Mouse (Mus musculus) liver, embryonic 11.5 days (tissue): ENCODE data around the gene Dnmt3a. TPM values are rescaled to one million over a fixed set of nuclear protein-coding genes. Genes with fewer than 3 reads are reported as not detected.

Experiments
- ATAC-seq: fragments of 200-750 bp; cut with Nextera tagmentation; replicated peaks from 2 replicates; pipeline ENCODE4 v1.8.0; 2017; ENCODE audit warnings: moderate number of reproducible peaks, mild to moderate bottlenecking, moderate TSS enrichment, moderate library complexity; ENCODE audit not compliant: low FRiP score
- DNase-seq: peaks from one replicate; pipeline ENCODE4 v3.0.0-alpha.2; 2017; ENCODE audit warnings: low spot score
- H3K27ac ChIP-seq: fragments of 300-500 bp; sonication (generic); 2 replicates; pipeline ENCODE4 v1.5.1; 2014; ENCODE audit warnings: mild to moderate bottlenecking, low read depth, low read length, control low read depth
- H3K27me3 ChIP-seq: fragments of 300-500 bp; sonication (generic); replicated peaks from 2 replicates; pipeline ENCODE4 v1.6.1; 2014; ENCODE audit warnings: low read length, mixed read lengths; ENCODE audit not compliant: control insufficient read depth, insufficient read depth
- H3K36me3 ChIP-seq: fragments of 300-500 bp; sonication (generic); 2 replicates; pipeline ENCODE4 v1.6.1; 2014; ENCODE audit warnings: mild to moderate bottlenecking, low read length, moderate library complexity, mixed read lengths; ENCODE audit not compliant: control insufficient read depth, insufficient read depth
- H3K4me1 ChIP-seq: fragments of 300-500 bp; sonication (generic); replicated peaks from 2 replicates; pipeline ENCODE4 v1.6.1; 2014; ENCODE audit warnings: low read length, mixed read lengths; ENCODE audit not compliant: control insufficient read depth, insufficient read depth
- H3K4me2 ChIP-seq: fragments of 300-500 bp; sonication (generic); 2 replicates; pipeline ENCODE4 v1.6.1; 2014; ENCODE audit warnings: mild to moderate bottlenecking, control low read depth, moderate library complexity
- H3K4me3 ChIP-seq: fragments of 300-500 bp; sonication (generic); 2 replicates; pipeline ENCODE4 v1.5.1; 2014; ENCODE audit warnings: low read depth, low read length, control low read depth
- H3K9ac ChIP-seq: fragments of 300-500 bp; sonication (generic); 2 replicates; pipeline ENCODE4 v1.6.1; 2014; ENCODE audit warnings: low read depth, low read length, control low read depth
- H3K9me3 ChIP-seq: fragments of 300-500 bp; sonication (generic); 2 replicates; pipeline ENCODE4 v1.6.1; 2016; ENCODE audit warnings: low read length, inconsistent platforms, mixed read lengths; ENCODE audit not compliant: control insufficient read depth
- WGBS: fragments of 180-500 bp; shearing (Covaris S2); extraction: QIAGEN DNeasy Blood & Tissue Kit; methylation state at CpG from one replicate; pipeline ENCODE4 v1.1.7; 2014; 5-methylcytosine and 5-hydroxymethylcytosine counted together
- polyA plus RNA-seq: library from polyadenylated mRNA; unstranded; fragments of >200 nt; fragmentation: Nextera tagmentation; extraction: Ambion mirVana; gene quantifications from 2 replicates; pipeline ENCODE4 v1.2.1, GENCODE M21; 2014

The Dnmt3a gene
- polyA plus RNA-seq, 1 experiment from 2014 or later, result 73.3 TPM

DNA sequence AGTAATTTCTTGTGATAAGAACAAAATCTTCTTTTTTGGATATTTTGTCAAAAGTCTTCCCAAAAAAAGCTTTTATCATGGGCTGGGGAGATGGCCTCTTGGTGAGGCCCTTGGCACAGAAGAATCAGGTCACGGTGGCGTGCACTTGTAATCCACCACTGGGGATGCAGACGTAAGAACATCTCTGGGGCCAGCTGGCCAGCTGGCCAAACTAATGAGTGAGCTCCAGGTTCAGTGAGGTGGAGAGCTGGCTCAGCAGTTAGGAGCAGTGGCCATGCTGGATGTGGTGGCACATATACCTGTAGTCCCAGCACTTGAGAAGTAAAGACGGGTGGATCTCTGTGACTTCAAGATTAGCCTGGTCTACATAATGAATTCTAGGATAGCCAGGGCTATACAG is 37.4 kb upstream of the Dnmt3a start:
- no peak overlapping the region for H3K4me3 ChIP-seq
- DNase-seq (no peak), ATAC-seq (no peak)
- H3K36me3 ChIP-seq, result no peaks in the 10 kb centered on the region
- no peaks in the 10 kb centered on the region for H3K4me1 ChIP-seq
- no peak overlapping the region for H3K4me2 ChIP-seq
- H3K9me3 ChIP-seq, result no peaks in the 10 kb centered on the region
- H3K9ac ChIP-seq, result no peak overlapping the region
- no peak overlapping the region for H3K27ac ChIP-seq
- no peaks in the 10 kb centered on the region for H3K27me3 ChIP-seq
- WGBS, result 91% methylated on average over 4 of the region's 4 CpGs

DNA sequence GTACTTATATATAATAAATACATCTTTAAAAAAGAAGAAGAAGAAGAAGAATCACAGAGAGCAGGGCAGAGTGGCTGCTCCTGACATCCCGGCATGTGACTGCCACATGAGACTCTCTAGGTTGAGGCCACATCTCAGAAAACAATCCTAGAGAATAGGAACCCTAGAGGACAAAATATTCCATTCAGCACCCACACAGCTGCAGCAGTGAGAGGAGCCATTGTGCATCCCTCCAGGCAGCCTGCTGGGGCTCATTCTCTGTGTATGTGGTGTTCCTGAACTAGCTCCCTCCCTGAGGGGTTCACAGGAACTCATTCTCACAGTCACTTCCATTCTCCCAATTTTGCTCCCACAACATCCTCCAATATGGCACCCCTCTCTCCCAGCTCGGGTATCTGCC is 35.3 kb upstream of the Dnmt3a start:
- no peaks in the 10 kb centered on the region for H3K36me3 ChIP-seq
- H3K27ac ChIP-seq, result no peak overlapping the region
- H3K9ac ChIP-seq, result no peak overlapping the region
- ATAC-seq (no peak), DNase-seq (no peak)
- 0 out of 2 replicates have a peak, but pooled peaks cover 2% of the 10 kb centered on the region for H3K4me1 ChIP-seq
- H3K4me2 ChIP-seq, result no peak overlapping the region
- no peaks in the 10 kb centered on the region for H3K27me3 ChIP-seq
- H3K4me3 ChIP-seq, result no peak overlapping the region
- WGBS, result 67% methylated on average over 2 of the region's 2 CpGs
- H3K9me3 ChIP-seq, result no peaks in the 10 kb centered on the region

DNA sequence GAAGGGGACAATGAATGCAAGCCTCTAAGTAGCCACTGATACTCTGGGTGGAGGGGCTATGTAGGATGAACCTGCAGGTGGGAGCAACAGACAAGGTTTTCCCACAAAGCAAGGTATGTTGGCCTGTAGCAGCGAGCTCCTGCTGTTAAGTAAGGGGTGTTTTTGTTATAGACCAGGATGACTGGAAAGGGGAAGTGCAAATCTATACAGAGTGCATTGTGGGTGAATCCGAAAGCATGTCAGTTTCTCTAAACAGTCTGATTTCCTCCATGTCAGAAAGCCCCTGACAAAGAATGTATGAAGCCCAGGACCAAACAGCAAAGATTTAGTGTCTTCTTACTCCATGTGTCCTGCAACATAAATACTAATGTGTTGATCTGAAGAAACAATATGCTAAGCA is 34.7 kb upstream of the Dnmt3a start:
- no peak overlapping the region for H3K27ac ChIP-seq
- DNase-seq, result no peak
- no peak overlapping the region for H3K4me2 ChIP-seq
- H3K9me3 ChIP-seq, result no peaks in the 10 kb centered on the region
- WGBS, result 79% methylated on average over 2 of the region's 2 CpGs
- no peak overlapping the region for H3K4me3 ChIP-seq
- no peak for ATAC-seq
- H3K36me3 ChIP-seq, result no peaks in the 10 kb centered on the region
- H3K27me3 ChIP-seq, result no peaks in the 10 kb centered on the region
- H3K4me1 ChIP-seq, result 0 out of 2 replicates have a peak, but pooled peaks cover 2% of the 10 kb centered on the region
- H3K9ac ChIP-seq, result no peak overlapping the region

DNA sequence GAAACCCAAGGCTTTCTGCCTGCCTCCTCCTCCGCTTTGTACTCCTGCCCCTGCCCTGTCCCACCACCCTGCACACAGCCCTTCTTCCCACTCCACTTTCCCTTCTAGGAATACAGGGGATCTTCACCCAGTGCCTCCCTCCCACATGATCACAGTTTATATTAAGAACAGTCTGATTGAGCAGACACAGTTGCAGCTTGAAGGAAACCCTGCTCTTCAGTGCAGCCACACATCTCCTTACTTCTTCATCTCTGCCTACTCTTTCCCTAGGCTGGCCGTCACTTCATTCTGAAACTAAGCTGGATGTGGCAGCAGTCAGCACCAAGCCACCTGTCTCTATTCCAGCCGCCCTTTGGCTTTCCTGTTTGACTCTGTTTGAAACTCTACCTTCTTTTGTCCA is 32.2 kb upstream of the Dnmt3a start:
- ATAC-seq (no peak), DNase-seq (no peak)
- Histone ChIP-seq H3K9ac (no peak overlapping the region), H3K4me2 (no peak overlapping the region), H3K27me3 (no peaks in the 10 kb centered on the region), H3K4me1 (peaks cover 6% of the 10 kb centered on the region), H3K4me3 (no peak overlapping the region), H3K27ac (no peak overlapping the region), H3K9me3 (no peaks in the 10 kb centered on the region), H3K36me3 (no peaks in the 10 kb centered on the region)
- WGBS, result 82% methylated on average over 3 of the region's 3 CpGs

DNA sequence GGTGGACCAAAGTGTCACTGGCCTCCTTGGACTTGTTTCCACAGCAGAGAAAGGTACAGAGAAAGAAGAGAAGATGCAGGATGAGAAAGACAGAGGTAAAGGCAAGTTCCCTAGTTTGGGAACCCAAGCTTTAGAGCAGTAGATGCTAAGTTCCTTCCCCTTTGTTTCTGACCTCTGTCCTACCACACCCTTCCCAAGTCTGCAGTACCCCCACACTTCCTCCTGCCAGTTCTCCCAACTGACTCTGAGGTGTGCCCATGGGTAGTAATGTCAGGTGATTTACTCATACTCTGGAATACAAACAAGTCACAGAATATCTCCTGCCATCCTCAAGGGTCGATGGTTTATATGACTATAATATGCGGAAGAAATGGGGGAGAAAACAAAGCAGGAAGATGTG is 29.8 kb upstream of the Dnmt3a start:
- Histone ChIP-seq H3K27ac (no peak overlapping the region), H3K9ac (no peak overlapping the region), H3K4me1 (peaks cover 21% of the 10 kb centered on the region), H3K4me2 (no peak overlapping the region), H3K27me3 (no peaks in the 10 kb centered on the region), H3K36me3 (no peaks in the 10 kb centered on the region), H3K4me3 (no peak overlapping the region), H3K9me3 (no peaks in the 10 kb centered on the region)
- WGBS, result 85% methylated on average over 2 of the region's 2 CpGs
- DNase-seq, result no peak
- no peak for ATAC-seq

DNA sequence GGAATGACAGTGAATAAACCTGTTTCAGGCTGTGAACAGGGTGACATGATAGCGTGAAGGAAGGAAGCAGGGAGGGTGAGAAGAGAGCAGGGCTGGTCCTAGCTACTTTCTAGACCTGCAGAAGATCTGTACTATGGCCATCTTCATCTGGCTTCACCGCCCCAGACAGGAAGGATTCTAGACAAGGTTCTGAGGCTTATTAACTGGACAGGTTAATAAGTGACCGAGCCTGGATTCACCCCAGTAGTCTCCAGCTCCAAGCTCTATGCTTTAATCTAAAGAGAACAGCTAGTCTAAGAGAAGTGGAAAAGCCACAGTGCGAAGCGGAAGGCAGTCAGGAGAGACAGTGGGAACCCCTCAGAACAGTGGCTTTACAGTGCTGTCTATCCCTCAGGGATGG is 28.1 kb upstream of the Dnmt3a start:
- DNase-seq (no peak), ATAC-seq (no peak)
- H3K27ac ChIP-seq, result no peak overlapping the region
- no peak overlapping the region for H3K4me2 ChIP-seq
- no peak overlapping the region for H3K4me3 ChIP-seq
- WGBS, result 77% methylated on average over 5 of the region's 5 CpGs
- no peaks in the 10 kb centered on the region for H3K9me3 ChIP-seq
- H3K4me1 ChIP-seq, result peaks cover 32% of the 10 kb centered on the region
- H3K9ac ChIP-seq, result no peak overlapping the region
- H3K36me3 ChIP-seq, result no peaks in the 10 kb centered on the region
- no peaks in the 10 kb centered on the region for H3K27me3 ChIP-seq

DNA sequence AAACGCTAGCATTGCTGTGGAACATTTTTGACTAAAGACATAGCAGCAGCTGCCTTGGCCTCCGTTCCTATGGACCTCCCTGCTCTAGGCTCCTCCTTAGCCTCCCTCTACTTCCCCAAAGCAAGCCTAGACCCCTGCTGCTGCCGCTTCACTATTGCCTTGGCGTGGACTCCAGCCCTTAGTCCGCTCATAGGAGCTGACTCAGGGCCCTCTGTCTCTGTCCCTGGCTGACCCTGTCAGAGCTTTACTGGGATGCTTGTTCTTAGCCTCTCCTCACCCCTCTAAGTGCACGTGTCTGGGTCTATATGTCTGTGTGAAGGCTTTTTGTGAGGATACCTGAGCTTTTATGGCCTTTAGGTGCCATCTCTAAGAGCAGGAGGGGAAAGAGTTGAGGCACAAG is 27.5 kb upstream of the Dnmt3a start:
- ATAC-seq (no peak), DNase-seq (no peak)
- Histone ChIP-seq H3K4me3 (no peak overlapping the region), H3K36me3 (no peaks in the 10 kb centered on the region), H3K27ac (no peak overlapping the region; the same call in 1 of the 2 replicates), H3K4me1 (peaks cover 36% of the 10 kb centered on the region), H3K9me3 (no peaks in the 10 kb centered on the region), H3K9ac (no peak overlapping the region), H3K4me2 (no peak overlapping the region), H3K27me3 (no peaks in the 10 kb centered on the region)
- 66% methylated on average over 6 of the region's 6 CpGs for WGBS

DNA sequence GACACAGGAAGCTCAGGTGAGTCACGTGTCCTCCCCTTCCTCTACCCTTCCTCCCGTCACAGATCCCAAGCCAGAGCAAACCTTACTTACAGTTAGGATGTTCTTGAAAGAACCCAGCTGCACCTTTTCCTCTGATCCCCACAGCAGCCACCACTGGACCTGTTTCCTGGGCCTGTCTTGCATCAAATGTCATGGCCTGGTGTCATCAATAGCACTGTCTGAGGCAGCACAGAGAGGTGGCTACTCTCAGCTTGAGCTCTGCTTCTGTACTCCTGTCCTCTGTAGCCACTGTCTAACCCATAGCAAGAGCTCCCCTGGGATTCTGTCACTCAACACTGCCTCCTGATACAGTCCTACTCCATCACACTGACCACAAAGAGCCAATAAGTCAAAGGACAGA is 26.2 kb upstream of the Dnmt3a start:
- Histone ChIP-seq H3K27me3 (no peaks in the 10 kb centered on the region), H3K4me2 (no peak overlapping the region), H3K9me3 (no peaks in the 10 kb centered on the region), H3K36me3 (no peaks in the 10 kb centered on the region), H3K9ac (no peak overlapping the region), H3K4me1 (peaks cover 36% of the 10 kb centered on the region), H3K4me3 (no peak overlapping the region), H3K27ac (no peak overlapping the region)
- DNase-seq, result no peak
- no peak for ATAC-seq
- 49% methylated on average over 2 of the region's 2 CpGs for WGBS

DNA sequence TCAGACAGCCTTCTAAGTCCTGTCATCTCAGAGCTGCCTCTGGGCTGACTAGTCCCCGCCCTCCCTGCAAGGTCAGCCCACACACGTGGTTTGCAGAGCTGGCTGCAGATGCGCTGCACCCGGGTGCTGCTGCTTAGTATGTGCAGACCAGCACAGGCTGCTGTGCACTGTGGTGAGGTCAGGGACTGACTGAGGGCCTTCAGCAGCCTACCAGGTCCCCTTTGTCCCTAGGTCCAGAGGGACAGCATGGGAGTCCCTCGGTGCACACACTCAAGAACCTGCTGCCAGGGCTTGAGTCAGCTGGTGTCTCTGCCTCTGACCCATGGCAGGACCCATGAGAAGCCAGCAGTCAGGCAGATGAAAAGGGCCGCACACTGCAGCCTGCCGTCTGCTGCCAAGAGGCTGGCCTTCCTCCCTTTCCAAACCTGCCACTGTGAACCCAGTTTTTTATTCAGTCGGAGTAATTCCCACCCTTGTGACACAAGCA is 25.4 kb upstream of the Dnmt3a start:
- no peak overlapping the region for H3K4me3 ChIP-seq
- no peaks in the 10 kb centered on the region for H3K9me3 ChIP-seq
- no peaks in the 10 kb centered on the region for H3K36me3 ChIP-seq
- peak overlapping the region; percentile 12 for H3K4me2 ChIP-seq
- no peak overlapping the region; the same call in 1 of the 2 replicates for H3K9ac ChIP-seq
- peaks cover 43% of the 10 kb centered on the region for H3K4me1 ChIP-seq
- WGBS, result 23% methylated on average over 8 of the region's 8 CpGs
- H3K27me3 ChIP-seq, result no peaks in the 10 kb centered on the region
- H3K27ac ChIP-seq, result peak overlapping the region; percentile 88
- peak; percentile 67 for ATAC-seq
- DNase-seq, result peak; percentile 64
